Mouse (Mus musculus) stomach, postnatal 0 days (tissue): ENCODE results near the gene Gm38100. TPM values are rescaled to one million over a fixed set of nuclear protein-coding genes. Genes with fewer than 3 reads are reported as not detected.
A peak's percentile ranks its signal among the peaks of the same experiment; 100 is the strongest.

Experiments
- ATAC-seq: fragments of 200-750 bp; cut with Nextera tagmentation; 2 replicates; pipeline ENCODE4 v1.8.0; 2017; ENCODE audit not compliant: low FRiP score, low TSS enrichment
- DNase-seq: peaks from one replicate; pipeline ENCODE4 v3.0.0-alpha.2; 2016; ENCODE audit warnings: low spot score
- H3K27ac ChIP-seq: fragments of 300-500 bp; sonication (generic); replicated peaks from 2 replicates; pipeline ENCODE4 v1.5.1; 2014; ENCODE audit warnings: mild to moderate bottlenecking, control low read depth
- H3K27me3 ChIP-seq: fragments of 300-500 bp; sonication (generic); 2 replicates; pipeline ENCODE4 v1.6.1; 2014; ENCODE audit warnings: low read length; ENCODE audit not compliant: control insufficient read depth, insufficient read depth
- H3K36me3 ChIP-seq: fragments of 300-500 bp; sonication (generic); 2 replicates; pipeline ENCODE4 v1.6.1; 2014; ENCODE audit warnings: low read length, mixed read lengths; ENCODE audit not compliant: control insufficient read depth, insufficient read depth
- H3K4me1 ChIP-seq: fragments of 300-500 bp; sonication (generic); replicated peaks from 2 replicates; pipeline ENCODE4 v1.6.1; 2014; ENCODE audit warnings: antibody characterized with exemption; ENCODE audit not compliant: control insufficient read depth, insufficient read depth
- H3K4me2 ChIP-seq: fragments of 300-500 bp; sonication (generic); replicated peaks from 2 replicates; pipeline ENCODE4 v1.6.1; 2014; ENCODE audit warnings: low read depth, mild to moderate bottlenecking, control low read depth, moderate library complexity
- H3K4me3 ChIP-seq: fragments of 300-500 bp; sonication (generic); 2 replicates; pipeline ENCODE4 v1.5.1; 2014; ENCODE audit warnings: low read depth, low read length, control low read depth
- H3K9ac ChIP-seq: fragments of 300-500 bp; sonication (generic); 2 replicates; pipeline ENCODE4 v1.6.1; 2014; ENCODE audit warnings: mild to moderate bottlenecking, low read length, control low read depth, mixed read lengths
- H3K9me3 ChIP-seq: fragments of 300-500 bp; sonication (generic); 2 replicates; pipeline ENCODE4 v1.6.1; 2016; ENCODE audit warnings: low read length; ENCODE audit not compliant: control insufficient read depth
- CTCF ChIP-seq: IDR thresholded peaks from 2 replicates; pipeline ENCODE4 v1.5.1; 2016; ENCODE audit warnings: antibody characterized with exemption, low read depth, mild to moderate bottlenecking, moderate library complexity
- EP300 ChIP-seq: optimal IDR thresholded peaks from 2 replicates; pipeline ENCODE3; 2016; ENCODE audit warnings: antibody characterized with exemption
- WGBS: fragments of 180-500 bp; shearing (Covaris S2); extraction: QIAGEN DNeasy Blood & Tissue Kit; methylation state at CpG from one replicate; pipeline ENCODE4 v1.1.7; 2014; 5-methylcytosine and 5-hydroxymethylcytosine counted together
- polyA plus RNA-seq: library from polyadenylated mRNA; unstranded; fragments of >200 nt; fragmentation: Nextera tagmentation; extraction: Ambion mirVana; gene quantifications from 2 replicates; pipeline ENCODE4 v1.2.1, GENCODE M21; 2015

The Gm38100 gene
- polyA plus RNA-seq, 1 experiment from 2014 or later: not detected

DNA sequence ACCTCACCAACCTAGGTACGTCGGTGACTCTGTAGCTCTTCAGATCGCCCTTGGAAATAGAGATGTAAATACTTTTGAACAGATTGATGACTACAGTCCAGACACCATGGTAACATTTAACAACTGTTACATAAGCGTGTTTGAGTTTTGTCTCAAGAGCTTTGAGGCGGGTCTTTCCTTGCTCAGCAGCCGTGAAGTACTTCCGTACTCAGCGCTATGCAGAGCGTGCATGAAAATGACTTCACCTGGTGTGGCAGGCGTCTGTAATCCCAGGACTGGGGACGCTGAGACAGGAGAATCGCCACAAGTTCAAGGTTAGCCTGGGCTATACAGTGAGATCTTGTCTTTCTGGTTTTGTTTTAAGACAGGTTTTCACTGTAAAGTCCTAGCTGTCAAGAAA is 26.4 kb upstream of the Gm38100 start:
- no peak overlapping the region for H3K27ac ChIP-seq
- no peak overlapping the region for H3K9ac ChIP-seq
- H3K4me1 ChIP-seq: no peaks in the 10 kb centered on the region
- DNase-seq (no peak), ATAC-seq (no peak)
- no peaks in the 10 kb centered on the region for H3K9me3 ChIP-seq
- H3K4me3 ChIP-seq: no peak overlapping the region
- no peaks in the 10 kb centered on the region for H3K27me3 ChIP-seq
- no peak overlapping the region for H3K4me2 ChIP-seq
- no peaks in the 10 kb centered on the region for H3K36me3 ChIP-seq
- TF ChIP-seq CTCF: no peak
- TF ChIP-seq EP300: no peak
- 90% methylated on average over 12 of the region's 12 CpGs for WGBS

DNA sequence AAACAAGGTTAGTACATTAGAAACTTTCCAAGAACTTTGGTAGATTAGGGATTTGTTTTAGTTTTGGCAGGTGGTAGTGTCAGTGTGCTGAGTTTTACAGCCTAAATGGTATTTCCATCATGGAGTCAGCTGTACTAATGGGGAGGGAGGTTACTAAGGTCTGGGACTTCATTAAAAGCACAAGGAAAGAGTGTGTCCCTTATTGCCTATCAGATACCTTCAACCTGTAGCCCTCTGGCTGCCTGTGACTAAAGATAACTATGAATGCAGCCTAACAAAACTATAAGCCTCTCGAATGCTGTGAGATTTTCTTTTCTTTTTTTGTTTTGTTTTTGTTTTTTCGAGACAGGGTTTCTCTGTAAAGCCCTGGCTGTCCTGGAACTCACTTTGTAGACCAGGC is 8.9 kb upstream of the Gm38100 start:
- WGBS: 85% methylated on average over 2 of the region's 2 CpGs
- no peak overlapping the region for H3K9ac ChIP-seq
- H3K4me2 ChIP-seq: no peak overlapping the region

DNA sequence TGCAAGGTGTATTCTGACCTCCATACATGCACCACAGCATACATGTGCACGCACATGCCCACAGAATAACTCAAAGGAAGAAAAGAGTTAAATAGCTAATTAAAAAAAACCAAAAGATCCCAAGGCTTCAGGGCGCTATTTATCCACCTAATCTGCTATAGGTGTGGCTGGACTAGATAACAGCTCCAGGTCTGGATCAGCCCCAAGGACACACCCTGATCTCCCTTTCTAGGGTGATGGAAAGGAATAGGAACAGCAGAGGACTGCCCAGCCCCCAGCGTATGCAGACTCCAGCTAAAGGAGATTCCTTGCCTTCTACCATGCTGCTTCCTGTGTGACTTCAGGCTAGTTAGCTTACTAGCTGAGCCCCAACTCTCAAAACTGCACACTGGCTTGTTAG is 8.1 kb upstream of the Gm38100 start:
- no peak for ATAC-seq
- Histone ChIP-seq H3K4me1 (0 out of 2 replicates have a peak, but pooled peaks cover 2% of the 10 kb centered on the region), H3K27ac (no peak overlapping the region), H3K36me3 (no peaks in the 10 kb centered on the region), H3K4me3 (no peak overlapping the region), H3K4me2 (no peak overlapping the region), H3K9me3 (no peaks in the 10 kb centered on the region), H3K27me3 (no peaks in the 10 kb centered on the region), H3K9ac (no peak overlapping the region)
- no peak for DNase-seq
- TF ChIP-seq CTCF (no peak), EP300 (no peak)
- WGBS: 81% methylated on average over 3 of the region's 3 CpGs

More for the DNA sequence above, 8.9 kb upstream of the Gm38100 start:
- TF ChIP-seq EP300 (no peak), CTCF (no peak)
- H3K27me3 ChIP-seq: no peaks in the 10 kb centered on the region
- ATAC-seq (no peak), DNase-seq (no peak)
- no peaks in the 10 kb centered on the region for H3K9me3 ChIP-seq
- H3K4me1 ChIP-seq: 0 out of 2 replicates have a peak, but pooled peaks cover 2% of the 10 kb centered on the region
- no peaks in the 10 kb centered on the region for H3K36me3 ChIP-seq
- no peak overlapping the region for H3K27ac ChIP-seq
- no peak overlapping the region for H3K4me3 ChIP-seq

DNA sequence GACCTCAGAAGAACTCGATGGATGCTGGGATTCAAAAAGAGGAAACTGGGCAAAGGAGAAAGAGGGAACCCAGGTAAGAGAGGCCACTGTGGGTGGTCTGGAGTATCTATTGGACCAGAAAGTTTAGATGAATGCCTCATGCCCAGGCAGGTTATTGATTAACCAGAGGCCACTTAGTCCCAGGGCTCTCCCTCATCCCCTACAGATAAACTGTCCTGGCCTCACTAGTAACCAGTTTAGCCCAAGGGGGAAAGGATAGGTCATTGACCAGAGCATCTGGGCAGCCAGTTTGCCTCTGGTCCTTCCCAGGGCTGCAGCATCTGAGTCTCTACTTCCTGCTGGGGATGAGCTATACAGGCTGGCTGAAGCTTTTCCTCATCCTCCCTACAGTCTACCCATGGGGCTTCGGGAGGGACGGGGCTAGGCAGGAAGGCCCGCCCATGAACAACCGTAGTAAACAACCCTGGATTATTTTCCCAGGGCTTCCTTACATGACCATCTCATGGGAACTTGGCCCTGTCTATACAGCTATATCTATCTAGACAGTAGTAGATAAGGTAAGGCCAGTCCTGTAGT is 6.3 kb upstream of the Gm38100 start:
- H3K4me3 ChIP-seq: no peak overlapping the region
- 66% methylated on average over 5 of the region's 5 CpGs for WGBS
- H3K9me3 ChIP-seq: no peaks in the 10 kb centered on the region
- no peak overlapping the region for H3K27ac ChIP-seq
- no peak overlapping the region for H3K9ac ChIP-seq
- no peak for DNase-seq
- no peaks in the 10 kb centered on the region for H3K36me3 ChIP-seq
- 0 out of 2 replicates have a peak, but pooled peaks cover 2% of the 10 kb centered on the region for H3K4me1 ChIP-seq
- no peak for ATAC-seq
- H3K4me2 ChIP-seq: no peak overlapping the region
- H3K27me3 ChIP-seq: no peaks in the 10 kb centered on the region
- no peak for TF ChIP-seq CTCF
- TF ChIP-seq EP300: no peak

DNA sequence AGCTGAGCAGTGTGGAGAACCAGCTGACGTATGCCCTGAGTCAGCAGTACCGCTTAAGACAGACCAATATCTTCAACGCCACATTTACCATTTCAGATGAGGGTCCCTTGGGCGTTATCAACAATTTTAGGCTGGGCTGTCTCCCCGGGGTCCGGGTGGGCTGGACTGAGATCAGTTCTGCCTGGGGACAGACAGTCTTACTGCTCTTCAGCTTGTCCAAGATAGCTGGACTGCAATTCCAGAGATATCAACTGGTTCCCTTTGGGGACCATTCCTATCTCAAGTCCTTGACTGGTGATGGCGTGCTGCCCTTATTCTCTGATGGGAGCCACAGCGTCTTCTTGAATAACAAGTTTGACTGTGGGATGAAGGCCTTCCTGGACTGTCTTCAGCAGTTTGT is 962 bp downstream of the Gm38100 start:
- no peak for ATAC-seq
- WGBS: 84% methylated on average over 8 of the region's 8 CpGs
- H3K9me3 ChIP-seq: no peaks in the 10 kb centered on the region
- H3K27ac ChIP-seq: no peak overlapping the region
- no peak for DNase-seq
- TF ChIP-seq CTCF (no peak), EP300 (no peak)
- no peaks in the 10 kb centered on the region for H3K36me3 ChIP-seq
- no peak overlapping the region for H3K9ac ChIP-seq
- no peaks in the 10 kb centered on the region for H3K4me1 ChIP-seq
- no peaks in the 10 kb centered on the region for H3K27me3 ChIP-seq
- no peak overlapping the region for H3K4me2 ChIP-seq
- no peak overlapping the region for H3K4me3 ChIP-seq

DNA sequence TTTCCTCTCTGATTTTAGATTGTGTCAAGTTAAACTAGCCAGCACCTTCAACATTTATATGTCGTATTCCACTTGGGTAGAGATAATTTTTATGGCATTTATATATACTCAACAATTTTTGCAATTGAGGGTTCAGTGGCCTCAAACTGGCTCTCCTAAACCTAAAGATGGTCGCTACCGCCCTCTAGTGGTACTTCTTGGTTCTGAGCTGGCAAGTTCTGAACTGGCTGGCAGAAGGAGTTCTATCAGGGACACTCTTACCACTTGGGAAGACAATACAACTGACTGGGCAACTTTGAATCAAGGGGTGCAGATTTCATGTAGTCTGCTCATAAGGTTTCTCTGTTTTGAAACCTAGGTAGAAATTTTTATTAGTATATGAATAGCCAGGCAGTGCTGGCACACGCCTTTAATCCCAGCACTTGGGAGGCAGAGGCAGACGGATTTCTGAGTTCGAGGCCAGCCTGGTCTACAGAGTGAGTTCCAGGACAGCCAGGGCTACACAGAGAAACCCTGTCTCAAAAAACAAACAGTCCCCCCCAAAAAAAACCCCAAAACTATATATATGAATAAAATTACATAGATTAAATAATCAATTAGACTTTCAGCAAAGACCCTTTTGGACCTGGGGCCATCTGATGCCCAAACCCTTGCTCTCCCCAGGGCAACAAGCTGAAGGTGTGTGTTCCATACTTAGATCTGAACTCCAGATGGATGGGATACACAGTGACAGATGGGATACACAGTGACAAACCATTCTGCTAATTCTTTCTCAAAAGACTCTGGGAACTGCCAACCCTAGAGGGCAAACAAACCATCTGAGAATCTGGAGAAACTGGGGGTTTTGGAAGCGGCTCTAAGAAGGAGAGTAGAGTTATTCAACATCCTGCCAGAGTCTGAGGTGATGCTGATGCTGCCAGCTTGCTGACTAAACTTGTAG is 4.0 kb downstream of the Gm38100 start:
- Histone ChIP-seq H3K4me1 (no peaks in the 10 kb centered on the region), H3K4me2 (no peak overlapping the region), H3K36me3 (no peaks in the 10 kb centered on the region)

More for the DNA sequence above, 4.0 kb downstream of the Gm38100 start:
- Histone ChIP-seq H3K27me3 (no peaks in the 10 kb centered on the region), H3K9ac (no peak overlapping the region), H3K27ac (no peak overlapping the region), H3K4me3 (no peak overlapping the region), H3K9me3 (no peaks in the 10 kb centered on the region)
- 46% methylated on average over 7 of the region's 7 CpGs for whole genome bisulfite sequencing
- peak; percentile 77 for DNase-seq
- no peak for ATAC-seq
- TF ChIP-seq EP300 (no peak), CTCF (peak; percentile 89)
